Mouse (Mus musculus): Measurements from ENCODE around the gene Echdc3. TPM values are rescaled to one million over a fixed set of nuclear protein-coding genes. Genes with fewer than 3 reads are reported as not detected.

The Echdc3 gene
- polyA plus RNA-seq, 1 experiment from 2014 or later: 2.8 TPM

- 84% methylated on average over 5 of the region's 5 CpGs for WGBS
- ATAC-seq (ENCODE audit: low FRiP score) (no peak), DNase-seq (ENCODE audit: low spot score, missing footprints) (no peak)
- Histone ChIP-seq H3K36me3 (ENCODE audit: control insufficient read depth, insufficient read depth, low read length) (no peaks in the 10 kb centered on the region), H3K4me2 (no peak overlapping the region), H3K4me1 (ENCODE audit: control insufficient read depth, insufficient read depth, low read length) (no peaks in the 10 kb centered on the region), H3K9me3 (ENCODE audit: control insufficient read depth, low read length) (peaks cover 2% of the 10 kb centered on the region; the same call in 1 of the 2 replicates), H3K4me3 (ENCODE audit: low read depth, low read length) (no peak overlapping the region), H3K27ac (ENCODE audit: low read depth, low read length) (no peak overlapping the region), H3K9ac (ENCODE audit: low read length) (no peak overlapping the region), H3K27me3 (ENCODE audit: control insufficient read depth, insufficient read depth, low read length) (peaks cover 4% of the 10 kb centered on the region)
Observed at GRCm38 (mm10) chr2:6255402-6255988, 42.7 kb upstream of the Echdc3 start.

- Histone ChIP-seq H3K27me3 (ENCODE audit: control insufficient read depth, insufficient read depth, low read length) (no peaks in the 10 kb centered on the region), H3K4me3 (ENCODE audit: low read depth, low read length) (no peak overlapping the region), H3K4me2 (no peak overlapping the region), H3K27ac (ENCODE audit: low read depth, low read length) (no peak overlapping the region), H3K9ac (ENCODE audit: low read length) (no peak overlapping the region), H3K9me3 (ENCODE audit: control insufficient read depth, low read length) (no peaks in the 10 kb centered on the region; the same call in 1 of the 2 replicates), H3K36me3 (ENCODE audit: control insufficient read depth, insufficient read depth, low read length) (no peaks in the 10 kb centered on the region), H3K4me1 (ENCODE audit: control insufficient read depth, insufficient read depth, low read length) (no peaks in the 10 kb centered on the region)
- DNase-seq (ENCODE audit: low spot score, missing footprints) (no peak), ATAC-seq (ENCODE audit: low FRiP score) (no peak)
- 98% methylated on average over 3 of the region's 3 CpGs for WGBS
Observed at GRCm38 (mm10) chr2:6252491-6252890, 39.7 kb upstream of the Echdc3 start.

GRCm38 (mm10) chr2:6251076-6251496 lies 38.3 kb upstream of the Echdc3 start:
- no peaks in the 10 kb centered on the region for H3K4me1 ChIP-seq (ENCODE audit: control insufficient read depth, insufficient read depth, low read length)
- H3K9ac ChIP-seq (ENCODE audit: low read length): no peak overlapping the region
- no peaks in the 10 kb centered on the region for H3K27me3 ChIP-seq (ENCODE audit: control insufficient read depth, insufficient read depth, low read length)
- H3K9me3 ChIP-seq (ENCODE audit: control insufficient read depth, low read length): no peaks in the 10 kb centered on the region; the same call in 1 of the 2 replicates
- DNase-seq (ENCODE audit: low spot score, missing footprints) (no peak), ATAC-seq (ENCODE audit: low FRiP score) (no peak)
- WGBS: 85% methylated on average over 3 of the region's 3 CpGs
- H3K4me2 ChIP-seq: no peak overlapping the region
- no peak overlapping the region for H3K27ac ChIP-seq (ENCODE audit: low read depth, low read length)
- H3K36me3 ChIP-seq (ENCODE audit: control insufficient read depth, insufficient read depth, low read length): no peaks in the 10 kb centered on the region
- H3K4me3 ChIP-seq (ENCODE audit: low read depth, low read length): no peak overlapping the region

- DNase-seq (ENCODE audit: low spot score, missing footprints): no peak
- Histone ChIP-seq H3K4me2 (no peak overlapping the region), H3K4me1 (ENCODE audit: control insufficient read depth, insufficient read depth, low read length) (no peaks in the 10 kb centered on the region), H3K27ac (ENCODE audit: low read depth, low read length) (no peak overlapping the region), H3K27me3 (ENCODE audit: control insufficient read depth, insufficient read depth, low read length) (no peaks in the 10 kb centered on the region), H3K4me3 (ENCODE audit: low read depth, low read length) (no peak overlapping the region), H3K36me3 (ENCODE audit: control insufficient read depth, insufficient read depth, low read length) (no peaks in the 10 kb centered on the region), H3K9me3 (ENCODE audit: control insufficient read depth, low read length) (no peaks in the 10 kb centered on the region), H3K9ac (ENCODE audit: low read length) (no peak overlapping the region)
- ATAC-seq (ENCODE audit: low FRiP score): no peak
- WGBS: 92% methylated on average over 5 of the region's 5 CpGs
Observed at GRCm38 (mm10) chr2:6241446-6241845, 28.6 kb upstream of the Echdc3 start.

- WGBS: 78% methylated on average over 1 of the region's 1 CpGs
- ATAC-seq (ENCODE audit: low FRiP score) (no peak), DNase-seq (ENCODE audit: low spot score, missing footprints) (no peak)
- no peaks in the 10 kb centered on the region for H3K27me3 ChIP-seq (ENCODE audit: control insufficient read depth, insufficient read depth, low read length)
- no peak overlapping the region for H3K9ac ChIP-seq (ENCODE audit: low read length)
- no peak overlapping the region for H3K27ac ChIP-seq (ENCODE audit: low read depth, low read length)
- no peaks in the 10 kb centered on the region for H3K36me3 ChIP-seq (ENCODE audit: control insufficient read depth, insufficient read depth, low read length)
- no peaks in the 10 kb centered on the region for H3K9me3 ChIP-seq (ENCODE audit: control insufficient read depth, low read length)
- peaks cover 2% of the 10 kb centered on the region for H3K4me1 ChIP-seq (ENCODE audit: control insufficient read depth, insufficient read depth, low read length)
- no peak overlapping the region for H3K4me3 ChIP-seq (ENCODE audit: low read depth, low read length)
- no peak overlapping the region for H3K4me2 ChIP-seq
Observed at GRCm38 (mm10) chr2:6240072-6240471, 27.2 kb upstream of the Echdc3 start.

- DNase-seq (ENCODE audit: low spot score, missing footprints) (no peak), ATAC-seq (ENCODE audit: low FRiP score) (no peak)
- H3K4me3 ChIP-seq (ENCODE audit: low read depth, low read length): no peak overlapping the region
- H3K9me3 ChIP-seq (ENCODE audit: control insufficient read depth, low read length): no peaks in the 10 kb centered on the region
- peaks cover 5% of the 10 kb centered on the region for H3K4me1 ChIP-seq (ENCODE audit: control insufficient read depth, insufficient read depth, low read length)
- no peaks in the 10 kb centered on the region for H3K27me3 ChIP-seq (ENCODE audit: control insufficient read depth, insufficient read depth, low read length)
- H3K4me2 ChIP-seq: no peak overlapping the region
- H3K36me3 ChIP-seq (ENCODE audit: control insufficient read depth, insufficient read depth, low read length): no peaks in the 10 kb centered on the region
- H3K27ac ChIP-seq (ENCODE audit: low read depth, low read length): no peak overlapping the region
- 83% methylated on average over 4 of the region's 4 CpGs for WGBS
- H3K9ac ChIP-seq (ENCODE audit: low read length): no peak overlapping the region
Observed at GRCm38 (mm10) chr2:6239333-6239732, 26.5 kb upstream of the Echdc3 start.

- whole genome bisulfite sequencing: 51% methylated on average over 2 of the region's 2 CpGs
Observed at GRCm38 (mm10) chr2:6238679-6239078, 25.8 kb upstream of the Echdc3 start.

GRCm38 (mm10) chr2:6238244-6238643 lies 25.4 kb upstream of the Echdc3 start:
- 59% methylated on average over 4 of the region's 4 CpGs for whole genome bisulfite sequencing
- Histone ChIP-seq H3K27me3 (ENCODE audit: control insufficient read depth, insufficient read depth, low read length) (no peaks in the 10 kb centered on the region), H3K36me3 (ENCODE audit: control insufficient read depth, insufficient read depth, low read length) (no peaks in the 10 kb centered on the region), H3K4me2 (no peak overlapping the region), H3K4me3 (ENCODE audit: low read depth, low read length) (no peak overlapping the region), H3K9ac (ENCODE audit: low read length) (no peak overlapping the region), H3K4me1 (ENCODE audit: control insufficient read depth, insufficient read depth, low read length) (peaks cover 5% of the 10 kb centered on the region), H3K27ac (ENCODE audit: low read depth, low read length) (no peak overlapping the region), H3K9me3 (ENCODE audit: control insufficient read depth, low read length) (no peaks in the 10 kb centered on the region)
- DNase-seq (ENCODE audit: low spot score, missing footprints) (no peak), ATAC-seq (ENCODE audit: low FRiP score) (no peak)

More at GRCm38 (mm10) chr2:6238679-6239078, 25.8 kb upstream of the Echdc3 start:
- Histone ChIP-seq H3K4me3 (ENCODE audit: low read depth, low read length) (no peak overlapping the region), H3K4me2 (no peak overlapping the region), H3K9ac (ENCODE audit: low read length) (no peak overlapping the region), H3K27ac (ENCODE audit: low read depth, low read length) (no peak overlapping the region), H3K4me1 (ENCODE audit: control insufficient read depth, insufficient read depth, low read length) (peaks cover 5% of the 10 kb centered on the region), H3K36me3 (ENCODE audit: control insufficient read depth, insufficient read depth, low read length) (no peaks in the 10 kb centered on the region), H3K9me3 (ENCODE audit: control insufficient read depth, low read length) (no peaks in the 10 kb centered on the region), H3K27me3 (ENCODE audit: control insufficient read depth, insufficient read depth, low read length) (no peaks in the 10 kb centered on the region)
- DNase-seq (ENCODE audit: low spot score, missing footprints) (no peak), ATAC-seq (ENCODE audit: low FRiP score) (no peak)

- WGBS: 85% methylated on average over 6 of the region's 6 CpGs
- H3K4me1 ChIP-seq (ENCODE audit: control insufficient read depth, insufficient read depth, low read length): peaks cover 5% of the 10 kb centered on the region
- H3K4me2 ChIP-seq: no peak overlapping the region
- no peak overlapping the region for H3K27ac ChIP-seq (ENCODE audit: low read depth, low read length)
- no peak for ATAC-seq (ENCODE audit: low FRiP score)
- no peaks in the 10 kb centered on the region for H3K27me3 ChIP-seq (ENCODE audit: control insufficient read depth, insufficient read depth, low read length)
- H3K9ac ChIP-seq (ENCODE audit: low read length): no peak overlapping the region
- DNase-seq (ENCODE audit: low spot score, missing footprints): no peak
- H3K9me3 ChIP-seq (ENCODE audit: control insufficient read depth, low read length): no peaks in the 10 kb centered on the region
- H3K36me3 ChIP-seq (ENCODE audit: control insufficient read depth, insufficient read depth, low read length): no peaks in the 10 kb centered on the region
- H3K4me3 ChIP-seq (ENCODE audit: low read depth, low read length): no peak overlapping the region
Observed at GRCm38 (mm10) chr2:6233353-6233752, 20.5 kb upstream of the Echdc3 start.
